Mouse (Mus musculus) brain, adult 10 weeks (tissue): ENCODE results near the gene Olfr24. TPM values are rescaled to one million over a fixed set of nuclear protein-coding genes. Genes with fewer than 3 reads are reported as not detected.

ENCODE experiments used
- polyA plus RNA-seq: library from polyadenylated mRNA; stranded (reverse); fragments of 350-450 nt; fragmentation: Illumina TruSeq; extraction: RNeasy Lipid Tissue Mini Kit (QIAGEN cat#74804); gene quantifications from one replicate; pipeline ENCODE4 v1.2.3, GENCODE M21; 2015; ENCODE audit warnings: low read depth, low replicate concordance

The Olfr24 gene
- polyA plus RNA-seq: not detected

DNA sequence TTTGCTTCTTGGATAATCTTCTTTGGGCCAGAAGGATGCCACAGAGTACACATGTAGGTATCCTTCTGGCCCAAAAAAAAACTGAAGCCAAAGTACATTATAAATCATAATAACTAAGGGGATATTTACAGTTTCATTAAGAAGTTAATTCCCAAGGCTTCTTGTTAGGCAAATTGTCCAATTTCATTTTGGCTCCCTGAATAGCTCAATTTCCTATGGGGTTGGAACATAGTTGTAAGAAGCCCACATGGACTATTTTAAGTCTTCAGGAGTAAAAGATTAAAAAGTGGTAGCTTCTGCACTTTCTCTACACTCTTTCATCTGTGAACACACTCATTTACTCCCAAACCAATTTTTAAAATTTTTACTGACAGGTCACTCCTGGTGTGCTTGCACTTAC lies at the start of gene Olfr24:
Olfr24 (minus strand) TSS at position 101 of the 400 bp plus-strand sequence.

Other genes with a start within 250 kb of the Olfr24 start
- gene Muc16, start 89.5 kb downstream of the Olfr24 start, polyA plus RNA-seq: not detected
- gene Olfr828, start 55.5 kb upstream of the Olfr24 start, polyA plus RNA-seq: not detected
- gene Olfr829, start 90.9 kb upstream of the Olfr24 start, polyA plus RNA-seq: not detected
- gene Olfr830, start 110.7 kb upstream of the Olfr24 start, polyA plus RNA-seq: not detected
- gene Olfr832, start 173.1 kb upstream of the Olfr24 start, polyA plus RNA-seq: not detected
- not detected for gene Olfr834, start 224.0 kb upstream of the Olfr24 start, polyA plus RNA-seq